In the genomic region with DNA sequence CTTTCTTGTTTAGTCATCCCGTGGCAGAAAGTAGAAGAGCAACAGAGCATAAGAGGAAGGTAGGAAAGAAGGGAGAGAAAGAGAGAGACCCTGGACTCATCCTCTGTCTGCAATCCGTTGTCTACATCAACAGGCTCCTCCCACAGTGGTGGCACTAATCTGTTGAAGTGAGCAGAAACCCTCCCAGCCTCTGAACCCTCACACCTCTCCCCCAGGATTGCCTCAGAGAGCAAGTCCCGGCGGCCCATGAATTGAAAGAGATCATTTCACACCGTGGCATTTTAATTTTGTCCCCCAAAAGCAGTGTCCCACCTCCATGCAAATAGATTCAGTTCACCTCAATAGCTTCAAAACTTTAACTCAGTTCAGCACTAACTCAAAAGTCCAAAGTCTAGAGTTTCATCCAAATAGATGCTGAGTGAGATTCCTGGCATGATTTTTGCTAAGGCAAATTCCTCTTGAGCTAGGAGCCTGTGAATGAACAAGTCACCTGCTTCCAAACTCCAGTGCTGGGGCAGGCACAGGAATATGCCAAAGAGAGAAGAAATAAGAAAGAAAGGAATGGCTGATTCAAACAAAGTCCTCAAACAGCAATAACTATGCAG, we compare ENCODE assay signal across 25 mouse cellular contexts. TPM values are rescaled to one million over a fixed set of nuclear protein-coding genes. Genes with fewer than 3 reads are reported as not detected.
DNase-seq lines count a peak whose midpoint lies in the region; ATAC-seq and TF ChIP-seq lines count a peak whose summit lies in the region.
"Had no signal": no experiment of that assay in that cellular context is flagged by ENCODE, and none has a peak within 500 bp of the region (broad histone marks: within the 10 kb centered on the region; RNA-seq: fewer than 3 reads in every experiment).

No protein-coding gene starts in this region.

- peak; percentile 58 for DNase-seq in kidney, adult 18-20 months
- DNase-seq in lung, postnatal 0 days (ENCODE audit: low spot score), result no peak
- no peak for DNase-seq in lung, adult 2 months
- DNase-seq in kidney, postnatal 25 days, result peak; percentile 49 to 69
- DNase-seq in testis, postnatal 10 days (ENCODE audit: low spot score), result no peak
- DNase-seq in spleen, postnatal 36 days (ENCODE audit: low spot score in 2 of 2), result no peak
- DNase-seq: cerebellum, adult 9-10 months; cerebellum, postnatal 36 days; gastrocnemius, postnatal 10 days; layer of hippocampus, adult 9-11 months; liver, embryonic 13.5 days; lung, postnatal 4 days; thymus, postnatal 25 days had no signal

- TF ChIP-seq CTCF in lung, postnatal 0 days (IDR thresholded peaks at IDR 0.05), result no peak
- TF ChIP-seq CTCF in lung, adult 2 months (IDR thresholded peaks at IDR 0.05; ENCODE audit: insufficient read depth, low read length), result no peak

- no peak for ATAC-seq in kidney, embryonic 14.5 days (ENCODE audit: low FRiP score, low TSS enrichment)
- ATAC-seq in lung, postnatal 0 days, result no peak
- ATAC-seq: forebrain, embryonic 13.5 days; hindbrain, embryonic 16.5 days; Patski had no signal

- H3K4me3 ChIP-seq in kidney, embryonic 14.5 days (ENCODE audit: low read length), result no peak overlapping the region
- H3K4me3 ChIP-seq in lung, postnatal 0 days (ENCODE audit: low read depth, low read length), result no peak overlapping the region
- H3K4me3 ChIP-seq in lung, adult 2 months (replicated peaks; ENCODE audit: extremely low read depth, low read depth, low read length), result no peak overlapping the region
- H3K4me3 ChIP-seq: forebrain, embryonic 13.5 days; heart, embryonic 10.5 days; heart, embryonic 15.5 days; limb, embryonic 12.5 days; liver, embryonic 13.5 days; megakaryocyte, embryonic 14.5 days; midbrain, embryonic 12.5 days; myocyte; neural tube, embryonic 12.5 days had no signal

- no peaks in the 10 kb centered on the region for H3K9me3 ChIP-seq in kidney, embryonic 14.5 days (ENCODE audit: control insufficient read depth, low read length)
- H3K9me3 ChIP-seq in lung, postnatal 0 days (ENCODE audit: low read length), result no peaks in the 10 kb centered on the region
- H3K9me3 ChIP-seq: forebrain, embryonic 13.5 days; heart, embryonic 10.5 days; heart, embryonic 15.5 days; limb, embryonic 12.5 days; liver, embryonic 13.5 days; megakaryocyte, embryonic 14.5 days; midbrain, embryonic 12.5 days; neural tube, embryonic 12.5 days had no signal

- H3K4me2 ChIP-seq in kidney, embryonic 14.5 days (replicated peaks; ENCODE audit: low read depth, low read length), result no peak overlapping the region
- no peak overlapping the region for H3K4me2 ChIP-seq in lung, postnatal 0 days (replicated peaks; ENCODE audit: low read depth, low read length)
- H3K4me2 ChIP-seq: forebrain, embryonic 13.5 days; heart, embryonic 15.5 days; limb, embryonic 12.5 days; liver, embryonic 13.5 days; lung, embryonic 14.5 days; midbrain, embryonic 12.5 days; neural tube, embryonic 12.5 days had no signal

- TF ChIP-seq POLR2A in lung, adult 2 months (IDR thresholded peaks at IDR 0.05; ENCODE audit: borderline replicate concordance, extremely low read depth, low read depth, low read length), result no peak

- H3K4me1 ChIP-seq in kidney, embryonic 14.5 days (ENCODE audit: control insufficient read depth, insufficient read depth, low read length), result no peaks in the 10 kb centered on the region
- peaks cover 2% of the 10 kb centered on the region; the same call in 1 of the 2 replicates for H3K4me1 ChIP-seq in lung, postnatal 0 days (ENCODE audit: insufficient read depth, low read depth, low read length)
- no peaks in the 10 kb centered on the region for H3K4me1 ChIP-seq in lung, adult 2 months (ENCODE audit: control insufficient read depth, insufficient read depth, low read length)
- H3K4me1 ChIP-seq: forebrain, embryonic 13.5 days; heart, embryonic 10.5 days; limb, embryonic 12.5 days; midbrain, embryonic 12.5 days; neural tube, embryonic 12.5 days had no signal

- no peak for TF ChIP-seq EP300 in lung, postnatal 0 days (IDR thresholded peaks at IDR 0.05)

- no peaks in the 10 kb centered on the region for H3K27me3 ChIP-seq in kidney, embryonic 14.5 days (ENCODE audit: control insufficient read depth, insufficient read depth, low read length)
- no peaks in the 10 kb centered on the region for H3K27me3 ChIP-seq in lung, postnatal 0 days (replicated peaks; ENCODE audit: insufficient read depth, low read length)
- H3K27me3 ChIP-seq: forebrain, embryonic 13.5 days; heart, embryonic 15.5 days; limb, embryonic 12.5 days; liver, embryonic 13.5 days; midbrain, embryonic 12.5 days; neural tube, embryonic 12.5 days; Patski had no signal

- 60% methylated on average over 5 of the region's 5 CpGs for WGBS in kidney, embryonic 14.5 days
- 44% methylated on average over 5 of the region's 5 CpGs for WGBS in lung, postnatal 0 days
- 53% methylated on average over 5 of the region's 5 CpGs for WGBS in lung, adult 2 months

- H3K36me3 ChIP-seq in kidney, embryonic 14.5 days (ENCODE audit: control insufficient read depth, insufficient read depth, low read length), result no peaks in the 10 kb centered on the region
- no peaks in the 10 kb centered on the region for H3K36me3 ChIP-seq in lung, postnatal 0 days (ENCODE audit: insufficient read depth, low read length)
- H3K36me3 ChIP-seq: heart, embryonic 10.5 days; heart, embryonic 15.5 days; limb, embryonic 12.5 days; liver, embryonic 13.5 days; midbrain, embryonic 12.5 days; neural tube, embryonic 12.5 days had no signal

- H3K9ac ChIP-seq in kidney, embryonic 14.5 days (ENCODE audit: low read depth, low read length), result no peak overlapping the region
- H3K9ac ChIP-seq in lung, postnatal 0 days (replicated peaks; ENCODE audit: low read depth), result no peak overlapping the region
- H3K9ac ChIP-seq: forebrain, embryonic 13.5 days; heart, embryonic 15.5 days; limb, embryonic 12.5 days; liver, embryonic 13.5 days; lung, embryonic 14.5 days; midbrain, embryonic 12.5 days; neural tube, embryonic 12.5 days had no signal

- no peak overlapping the region for H3K27ac ChIP-seq in kidney, embryonic 14.5 days (ENCODE audit: low read depth, low read length)
- H3K27ac ChIP-seq in lung, postnatal 0 days (ENCODE audit: low read length), result peak overlapping the region; percentile 40
- H3K27ac ChIP-seq: forebrain, embryonic 13.5 days; heart, embryonic 10.5 days; heart, embryonic 15.5 days; limb, embryonic 12.5 days; liver, embryonic 13.5 days; midbrain, embryonic 12.5 days; neural tube, embryonic 12.5 days had no signal

RNA-seq across cellular contexts. Expression of gene Gclc, which starts 36.4 kb away (rescaled TPM):
- polyA plus RNA-seq in kidney, embryonic 14.5 days (2014; fragmentation: Nextera tagmentation; extraction: Ambion mirVana), result 21.1 and 30.0 TPM in 2 replicates
- polyA plus RNA-seq in lung, postnatal 0 days (2015; fragmentation: Nextera tagmentation; extraction: Ambion mirVana), result 40.8 and 71.8 TPM in 2 replicates
- polyA plus RNA-seq in lung, adult 2 months (2012; rRNA removed), result 40.4 and 49.3 TPM in 2 replicates

Comparison
In these comparisons a context has a peak if more than half of its experiments do, and no peak if none do; other contexts are left out.
1. DNase-seq: peak in kidney, adult 18-20 months (single experiment) and kidney, postnatal 25 days (2 of 2); none in lung, postnatal 0 days (single experiment), lung, adult 2 months (single experiment), testis, postnatal 10 days (single experiment) and spleen, postnatal 36 days (0 of 2).